7 mouse cellular contexts compared by ENCODE assay signal in the genomic region with DNA sequence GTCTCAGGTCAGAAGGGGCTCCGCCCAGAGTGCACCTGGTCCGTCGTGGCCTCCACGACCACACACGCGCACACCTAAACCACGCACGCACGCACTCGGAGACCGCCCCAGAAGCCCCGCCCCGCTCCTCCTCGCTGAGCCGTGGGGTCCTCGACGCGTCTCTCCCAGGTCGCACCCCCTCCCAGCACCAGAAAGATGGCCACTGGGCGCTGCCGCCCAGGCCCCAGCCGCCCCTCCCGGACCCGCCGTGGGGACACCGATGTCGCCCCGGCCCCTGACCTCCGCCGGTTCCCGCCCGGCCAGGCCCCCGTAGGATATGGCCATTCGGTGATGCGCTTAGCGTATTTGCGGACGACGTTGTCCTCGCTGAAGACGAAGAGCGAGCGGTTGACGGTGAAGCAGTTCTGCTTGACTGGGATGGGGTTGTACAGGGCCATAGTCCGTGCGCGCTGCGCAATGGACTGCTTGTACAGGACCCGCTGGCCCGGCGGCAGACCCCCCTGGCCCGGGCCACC. TPM values are rescaled to one million over a fixed set of nuclear protein-coding genes. Genes with fewer than 3 reads are reported as not detected.
DNase-seq lines count a peak whose midpoint lies in the region; ATAC-seq lines count a peak whose summit lies in the region.

No protein-coding gene starts in this region.

- no peak for ATAC-seq in megakaryocyte, adult 5-6 weeks (ENCODE audit: poor library complexity, severe bottlenecking)
- ATAC-seq in hindbrain, embryonic 11.5 days (ENCODE audit: low FRiP score): peak; percentile 79
- peak; percentile 48 for ATAC-seq in limb, embryonic 13.5 days (ENCODE audit: low FRiP score, low read depth)

- H3K4me2 ChIP-seq in hindbrain, embryonic 11.5 days (replicated peaks; ENCODE audit: low read depth, low read length): peak overlapping the region; percentile 93
- peak overlapping the region; percentile 100 for H3K4me2 ChIP-seq in limb, embryonic 13.5 days (replicated peaks)

- H3K36me3 ChIP-seq in megakaryocyte, embryonic 14.5 days (replicated peaks; ENCODE audit: low read length): no peaks in the 10 kb centered on the region
- H3K36me3 ChIP-seq in hindbrain, embryonic 11.5 days (ENCODE audit: control insufficient read depth, insufficient read depth, low read length): no peaks in the 10 kb centered on the region
- H3K36me3 ChIP-seq in limb, embryonic 13.5 days: no peaks in the 10 kb centered on the region

- peaks cover 19% of the 10 kb centered on the region for H3K4me1 ChIP-seq in megakaryocyte, embryonic 14.5 days
- H3K4me1 ChIP-seq in hindbrain, embryonic 11.5 days (replicated peaks; ENCODE audit: control insufficient read depth, insufficient read depth, low read length): 0 out of 2 replicates have a peak, but pooled peaks cover 2% of the 10 kb centered on the region
- H3K4me1 ChIP-seq in limb, embryonic 13.5 days: peaks cover 17% of the 10 kb centered on the region

- H3K27me3 ChIP-seq in megakaryocyte, embryonic 14.5 days (replicated peaks): peaks cover 79% of the 10 kb centered on the region
- peaks cover 15% of the 10 kb centered on the region for H3K27me3 ChIP-seq in hindbrain, embryonic 11.5 days (ENCODE audit: control insufficient read depth, insufficient read depth, low read length)
- peaks cover 52% of the 10 kb centered on the region for H3K27me3 ChIP-seq in limb, embryonic 13.5 days

- peak overlapping the region; percentile 63 for H3K9ac ChIP-seq in hindbrain, embryonic 11.5 days (ENCODE audit: low read depth, low read length)
- H3K9ac ChIP-seq in limb, embryonic 13.5 days: no peak overlapping the region; the same call in 1 of the 2 replicates

- H3K9me3 ChIP-seq in megakaryocyte, embryonic 14.5 days: peaks cover 18% of the 10 kb centered on the region
- no peaks in the 10 kb centered on the region for H3K9me3 ChIP-seq in hindbrain, embryonic 11.5 days (ENCODE audit: control insufficient read depth, low read length)
- H3K9me3 ChIP-seq in limb, embryonic 13.5 days: no peaks in the 10 kb centered on the region

- peak; percentile 26 for DNase-seq in embryo, embryonic 10.5 days (ENCODE audit: low spot score)
- peak; percentile 57 for DNase-seq in hindbrain, embryonic 11.5 days (ENCODE audit: low spot score)
- peak; percentile 76 for DNase-seq in right cerebral cortex, adult 18-20 months
- DNase-seq in thymus, postnatal 0 days (ENCODE audit: low spot score): no peak

- H3K27ac ChIP-seq in hindbrain, embryonic 11.5 days (ENCODE audit: low read depth, low read length): peak overlapping the region; percentile 60
- no peak overlapping the region for H3K27ac ChIP-seq in limb, embryonic 13.5 days

- WGBS in hindbrain, embryonic 11.5 days: under 1% methylated on average over 46 of the region's 52 CpGs
- under 1% methylated on average over 52 of the region's 52 CpGs for WGBS in limb, embryonic 13.5 days

- H3K4me3 ChIP-seq in megakaryocyte, embryonic 14.5 days (replicated peaks): peak overlapping the region; percentile 90
- H3K4me3 ChIP-seq in hindbrain, embryonic 11.5 days (ENCODE audit: low read depth, low read length): peak overlapping the region; percentile 71
- peak overlapping the region; percentile 57 for H3K4me3 ChIP-seq in limb, embryonic 13.5 days

RNA-seq across cellular contexts. Expression of a gene that starts 0.4 kb away (rescaled TPM):
- polyA plus RNA-seq in megakaryocyte, embryonic 14.5 days (2012; ENCODE audit: insufficient read depth, low replicate concordance): 0.06 TPM in 1 of 2 replicates, not detected in the other
- total RNA-seq in megakaryocyte, adult 5-6 weeks (2015): 0.02 TPM in 1 of 2 replicates, not detected in the other
- not detected in 2 replicates for total RNA-seq in megakaryocyte, adult 5-6 weeks (2017)
- 2.8 and 4.8 TPM in 2 replicates for polyA plus RNA-seq in hindbrain, embryonic 11.5 days (2014; fragmentation: Nextera tagmentation; extraction: Ambion mirVana)
- 1.1 and 2.6 TPM in 2 replicates for polyA plus RNA-seq in limb, embryonic 13.5 days (2015; fragmentation: Nextera tagmentation; extraction: Ambion mirVana)
- polyA plus RNA-seq in thymus, postnatal 0 days (2015; fragmentation: Nextera tagmentation; extraction: Ambion mirVana): 0.46 and 0.48 TPM in 2 replicates
